Mouse (Mus musculus) stomach, embryonic 14.5 days (tissue): Measurements from ENCODE around the gene Fbxo30. TPM values are rescaled to one million over a fixed set of nuclear protein-coding genes. Genes with fewer than 3 reads are reported as not detected.
"Not testable (repeated sequence)": the region's sequence is repeated elsewhere in the genome, so short reads cannot be mapped to it uniquely, and the experiment has no call there.

Experiments used
- ATAC-seq: fragments of 200-750 bp; cut with Nextera tagmentation; 2 replicates; pipeline ENCODE4 v1.8.0; 2017; ENCODE audit warnings: low read depth, moderate TSS enrichment; ENCODE audit not compliant: insufficient number of reproducible peaks, insufficient read depth, low FRiP score
- H3K27ac ChIP-seq: fragments of 300-500 bp; sonication (generic); 2 replicates; pipeline ENCODE4 v1.5.1; 2014; ENCODE audit warnings: mild to moderate bottlenecking, low read length, moderate library complexity, mixed read lengths
- H3K27me3 ChIP-seq: fragments of 300-500 bp; sonication (generic); 2 replicates; pipeline ENCODE4 v1.6.1; 2014; ENCODE audit warnings: low read length, control low read depth, mixed read lengths; ENCODE audit not compliant: control insufficient read depth, insufficient read depth
- H3K36me3 ChIP-seq: fragments of 300-500 bp; sonication (generic); 2 replicates; pipeline ENCODE4 v1.6.1; 2014; ENCODE audit warnings: mild to moderate bottlenecking, control low read depth, low read length, moderate library complexity, mixed read lengths; ENCODE audit not compliant: control insufficient read depth, insufficient read depth
- H3K4me1 ChIP-seq: fragments of 300-500 bp; sonication (generic); 2 replicates; pipeline ENCODE4 v1.6.1; 2014; ENCODE audit warnings: low read length, control low read depth, mixed read lengths; ENCODE audit not compliant: control insufficient read depth, insufficient read depth
- H3K4me2 ChIP-seq: fragments of 300-500 bp; sonication (generic); replicated peaks from 2 replicates; pipeline ENCODE4 v1.6.1; 2014; ENCODE audit warnings: low read depth, low read length, control low read depth
- H3K4me3 ChIP-seq: fragments of 300-500 bp; sonication (generic); 2 replicates; pipeline ENCODE4 v1.5.1; 2014; ENCODE audit warnings: low read depth, low read length, control low read depth
- H3K9ac ChIP-seq: fragments of 300-500 bp; sonication (generic); replicated peaks from 2 replicates; pipeline ENCODE4 v1.6.1; 2014; ENCODE audit warnings: low read depth, mild to moderate bottlenecking, control low read depth, low read length, moderate library complexity, mixed read lengths
- H3K9me3 ChIP-seq: fragments of 300-500 bp; sonication (generic); 2 replicates; pipeline ENCODE4 v1.6.1; 2016; ENCODE audit warnings: low read depth, low read length, control low read depth; ENCODE audit not compliant: control insufficient read depth
- WGBS: fragments of 180-500 bp; shearing (Covaris S2); extraction: QIAGEN DNeasy Blood & Tissue Kit; methylation state at CpG from one replicate; pipeline ENCODE4 v1.1.7; 2014; 5-methylcytosine and 5-hydroxymethylcytosine counted together
- polyA plus RNA-seq: library from polyadenylated mRNA; unstranded; fragments of >200 nt; fragmentation: Nextera tagmentation; extraction: Ambion mirVana; gene quantifications from 2 replicates; pipeline ENCODE4 v1.2.1, GENCODE M21; 2014

Fbxo30 gene
- polyA plus RNA-seq, 1 experiment from 2014 or later = 29.9 TPM

DNA sequence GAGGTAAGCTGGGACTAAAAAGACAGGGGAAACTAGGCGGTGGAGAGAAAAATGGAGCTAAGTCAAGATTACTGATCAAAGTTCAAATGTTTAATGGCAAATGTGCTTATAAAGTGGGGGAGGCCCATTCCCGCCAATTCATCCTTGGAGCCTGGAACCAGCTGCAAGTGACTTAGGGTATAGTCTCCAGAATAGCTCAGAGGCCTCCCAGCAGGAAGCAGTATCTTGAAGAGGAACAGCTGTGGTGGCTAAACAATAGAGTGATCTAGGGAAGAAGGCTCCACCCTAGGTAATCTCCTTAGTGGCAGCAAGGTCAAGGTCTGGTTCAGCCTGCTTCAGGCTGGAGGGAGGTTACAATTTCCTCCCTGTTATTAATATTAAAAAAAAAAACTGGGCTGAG is 17.3 kb upstream of the Fbxo30 start:
- whole genome bisulfite sequencing = 75% methylated on average over 2 of the region's 2 CpGs

DNA sequence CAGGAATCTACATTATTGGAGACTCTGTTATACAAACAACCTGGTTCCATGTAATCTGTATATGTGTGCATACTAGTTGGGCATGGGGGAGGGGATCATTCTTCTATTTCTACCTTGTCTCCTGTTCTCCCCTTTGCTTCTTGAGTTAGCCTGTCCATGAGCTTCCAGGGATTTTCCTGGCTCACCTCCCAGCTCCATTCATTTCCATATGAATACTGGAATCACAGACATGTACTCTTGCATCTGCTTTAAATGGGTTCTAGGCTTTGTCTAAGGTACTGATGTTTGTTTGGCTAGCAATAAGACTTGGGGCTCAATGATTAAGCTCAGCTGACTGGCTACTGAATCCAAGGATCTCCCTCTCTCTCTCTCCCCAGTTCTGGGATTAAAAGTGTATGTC is 12.0 kb upstream of the Fbxo30 start:
- no peak overlapping the region for H3K4me3 ChIP-seq
- ATAC-seq = no peak

More for the DNA sequence above, 17.3 kb upstream of the Fbxo30 start:
- not testable (repeated sequence) for H3K36me3 ChIP-seq, H3K27ac ChIP-seq, H3K9me3 ChIP-seq, H3K9ac ChIP-seq, H3K27me3 ChIP-seq, ATAC-seq, H3K4me1 ChIP-seq, H3K4me3 ChIP-seq, H3K4me2 ChIP-seq

DNA sequence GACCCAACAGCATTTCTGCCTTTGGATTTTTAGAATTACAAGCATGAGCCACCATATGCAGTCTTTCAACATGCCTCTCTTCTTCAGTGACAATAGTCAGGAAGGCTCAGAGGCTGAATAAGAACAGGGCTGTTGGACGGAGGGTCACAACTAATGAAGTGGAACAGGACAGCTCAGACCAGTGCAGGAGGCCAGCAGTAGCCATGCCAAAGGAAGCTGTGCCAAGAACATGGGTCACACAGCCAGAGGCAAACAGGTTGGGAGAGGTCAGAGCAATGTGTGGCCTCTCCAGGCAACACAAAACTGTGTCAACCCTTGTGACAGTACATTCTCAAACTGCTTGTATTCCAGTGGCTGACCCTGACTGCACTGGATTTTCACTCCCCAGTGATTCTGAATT is 6.7 kb upstream of the Fbxo30 start:
- 79% methylated on average over 1 of the region's 1 CpGs for WGBS
- Histone ChIP-seq H3K4me3 (no peak overlapping the region), H3K4me1 (no peaks in the 10 kb centered on the region), H3K27ac (no peak overlapping the region), H3K9ac (no peak overlapping the region), H3K9me3 (no peaks in the 10 kb centered on the region), H3K27me3 (no peaks in the 10 kb centered on the region), H3K36me3 (no peaks in the 10 kb centered on the region), H3K4me2 (no peak overlapping the region)
- ATAC-seq = no peak

More for the DNA sequence above, 12.0 kb upstream of the Fbxo30 start:
- H3K4me2 ChIP-seq = no peak overlapping the region
- no peaks in the 10 kb centered on the region for H3K27me3 ChIP-seq
- no peaks in the 10 kb centered on the region for H3K9me3 ChIP-seq
- no peaks in the 10 kb centered on the region for H3K36me3 ChIP-seq
- no peaks in the 10 kb centered on the region for H3K4me1 ChIP-seq
- no peak overlapping the region for H3K9ac ChIP-seq
- no peak overlapping the region for H3K27ac ChIP-seq

DNA sequence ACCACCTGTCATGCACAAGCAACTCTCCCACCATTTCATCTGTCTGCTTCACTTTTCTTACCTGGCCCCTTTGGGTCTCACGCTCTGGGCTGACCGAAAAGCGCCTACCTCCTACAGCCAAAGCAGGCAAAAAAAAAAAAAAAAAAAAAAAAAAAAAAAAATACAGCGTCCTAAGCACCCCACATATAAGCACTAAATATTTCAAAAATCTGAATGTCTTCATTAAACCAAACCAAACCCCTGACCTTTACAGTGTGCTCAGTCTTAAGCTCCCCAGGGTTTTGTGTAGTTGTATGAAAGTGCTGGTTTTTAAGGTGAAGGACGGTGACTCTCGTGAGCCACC is 924 bp upstream of the Fbxo30 start:
- peak overlapping the region; percentile 97 for H3K27ac ChIP-seq
- no peaks in the 10 kb centered on the region for H3K36me3 ChIP-seq
- H3K9ac ChIP-seq = peak overlapping the region; percentile 97
- H3K27me3 ChIP-seq = no peaks in the 10 kb centered on the region
- H3K4me3 ChIP-seq = peak overlapping the region; percentile 88
- no peaks in the 10 kb centered on the region for H3K9me3 ChIP-seq
- ATAC-seq = no peak
- H3K4me2 ChIP-seq = peak overlapping the region; percentile 87
- WGBS = 0% methylated on average over 6 of the region's 6 CpGs
- H3K4me1 ChIP-seq = no peaks in the 10 kb centered on the region

DNA sequence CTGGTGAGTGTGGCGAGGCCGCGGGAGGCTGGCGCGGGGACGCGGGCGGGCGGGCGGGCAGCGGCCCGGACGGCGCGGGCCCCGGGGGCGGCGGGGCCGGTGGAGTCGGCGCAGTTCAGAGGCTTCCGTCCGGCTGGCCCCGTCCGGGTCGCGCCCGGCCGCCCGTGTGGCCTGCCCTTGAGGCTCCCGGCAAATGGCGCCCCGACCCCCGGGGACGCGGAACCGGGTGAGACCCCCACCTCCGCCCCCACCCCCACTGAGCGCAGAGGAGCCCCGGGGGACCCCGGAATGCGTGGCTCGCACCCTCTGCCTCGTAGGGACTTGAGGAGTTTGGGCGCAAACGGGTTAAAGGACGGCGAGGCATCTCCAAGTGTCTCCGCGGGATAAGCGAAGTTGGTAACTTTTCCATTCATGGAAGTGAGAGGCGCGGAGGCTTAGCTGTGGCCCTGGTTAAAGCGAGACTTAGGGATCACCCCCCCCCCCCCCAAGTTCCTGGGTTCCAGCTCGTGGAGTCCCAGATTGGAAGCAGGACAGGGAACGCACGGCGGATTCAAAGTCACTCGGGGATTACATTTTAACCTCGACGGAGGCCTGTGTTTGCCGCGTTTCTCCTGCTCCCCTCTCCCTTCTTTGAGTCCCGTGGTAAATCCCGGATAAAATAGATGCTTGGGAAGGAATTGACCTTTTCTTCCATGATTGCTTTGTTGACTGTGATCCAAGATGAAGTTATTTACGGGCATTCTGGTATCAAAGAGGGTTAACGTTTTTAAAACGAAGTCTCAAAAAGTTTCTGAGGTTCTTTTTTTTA is 572 bp downstream of the Fbxo30 start:
- Histone ChIP-seq H3K9ac (peak overlapping the region; percentile 97), H3K4me1 (peaks cover under 1% of the 10 kb centered on the region; the same call in 1 of the 2 replicates), H3K4me3 (peak overlapping the region; percentile 88), H3K27ac (peak overlapping the region; percentile 97), H3K9me3 (no peaks in the 10 kb centered on the region), H3K27me3 (no peaks in the 10 kb centered on the region), H3K4me2 (peak overlapping the region; percentile 87), H3K36me3 (no peaks in the 10 kb centered on the region)
- peak; percentile 62 for ATAC-seq
- under 1% methylated on average over 49 of the region's 68 CpGs for WGBS

DNA sequence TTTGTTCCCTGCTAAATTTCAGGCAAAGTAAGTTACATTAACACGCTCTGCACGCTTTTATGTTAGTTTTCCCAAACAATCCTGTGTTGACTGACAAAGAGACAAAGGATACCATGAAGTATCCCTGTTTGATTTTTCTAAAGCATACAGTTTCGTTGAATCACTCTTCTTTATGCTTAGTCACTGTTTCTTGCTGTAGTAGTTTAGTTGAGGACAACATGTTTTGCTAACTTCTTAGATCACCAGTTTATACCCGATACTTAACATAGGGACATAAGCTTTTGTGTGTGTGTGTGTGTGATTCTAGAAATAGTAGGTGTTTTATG is 1.1 kb downstream of the Fbxo30 start:
- Histone ChIP-seq H3K36me3 (no peaks in the 10 kb centered on the region), H3K27ac (peak overlapping the region; percentile 97; the same call in 1 of the 2 replicates), H3K4me2 (peak overlapping the region; percentile 87), H3K4me1 (peaks cover 3% of the 10 kb centered on the region; the same call in 1 of the 2 replicates), H3K9me3 (no peaks in the 10 kb centered on the region), H3K27me3 (no peaks in the 10 kb centered on the region), H3K9ac (peak overlapping the region; percentile 97), H3K4me3 (peak overlapping the region; percentile 88)
- WGBS = 2% methylated on average over 4 of the region's 4 CpGs
- ATAC-seq = no peak

DNA sequence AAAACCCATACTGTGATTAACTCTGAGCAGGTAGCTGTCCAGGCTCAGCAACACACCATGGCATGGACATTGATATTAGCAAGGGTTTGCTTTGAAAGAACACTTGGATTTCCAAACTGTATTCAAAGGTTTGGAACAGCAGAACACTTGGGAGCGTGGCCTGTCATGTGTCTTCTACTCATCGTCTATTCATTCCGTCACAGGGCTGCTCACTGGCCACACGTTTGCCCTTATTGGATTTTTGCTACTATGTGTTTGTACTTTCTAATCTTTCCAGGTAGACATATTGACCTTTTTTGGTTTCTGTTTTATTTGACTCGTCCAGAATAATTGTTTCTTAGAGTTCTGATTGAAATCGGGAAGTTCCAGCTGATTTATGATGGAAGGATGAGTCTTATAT is 17.3 kb downstream of the Fbxo30 start:
- Histone ChIP-seq H3K9ac (no peak overlapping the region), H3K27ac (no peak overlapping the region), H3K4me1 (no peaks in the 10 kb centered on the region), H3K4me2 (no peak overlapping the region), H3K9me3 (no peaks in the 10 kb centered on the region), H3K36me3 (peaks cover 3% of the 10 kb centered on the region; the same call in 1 of the 2 replicates), H3K27me3 (no peaks in the 10 kb centered on the region), H3K4me3 (no peak overlapping the region)
- WGBS = 84% methylated on average over 6 of the region's 6 CpGs
- ATAC-seq = no peak

DNA sequence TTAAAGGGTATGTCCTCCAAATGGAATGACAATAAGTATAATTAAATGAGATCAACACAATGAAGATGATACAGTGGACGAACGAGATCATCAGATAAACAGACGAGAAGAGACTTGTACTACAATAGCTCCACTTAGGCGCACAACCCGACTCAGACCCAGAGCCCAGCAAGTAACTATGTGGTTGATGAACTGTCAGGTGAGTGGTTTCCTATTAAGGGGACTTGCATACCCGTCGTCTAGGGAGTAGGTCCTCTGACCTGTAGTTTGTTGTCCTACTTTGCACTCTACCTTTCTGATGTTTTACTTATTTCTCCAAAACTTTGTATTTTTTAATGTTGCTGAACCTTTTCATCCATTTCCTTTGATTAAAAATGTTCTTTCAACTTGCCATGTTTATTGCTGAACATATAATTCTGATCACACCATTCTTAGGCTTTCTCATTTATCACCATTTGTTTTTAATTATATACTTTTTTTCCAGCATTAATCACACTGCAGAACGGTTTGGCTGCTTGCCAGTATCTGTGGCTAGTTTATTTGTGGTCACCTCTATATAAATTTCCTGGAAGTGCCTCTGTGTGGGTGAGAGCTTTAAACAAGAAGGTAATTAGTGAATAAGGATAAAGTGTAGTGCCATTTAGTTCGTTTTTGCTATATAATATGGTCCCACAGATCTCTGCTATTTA is 24.4 kb downstream of the Fbxo30 start:
- ATAC-seq = no peak
- Histone ChIP-seq H3K4me1 (no peaks in the 10 kb centered on the region), H3K27me3 (no peaks in the 10 kb centered on the region), H3K4me2 (no peak overlapping the region), H3K4me3 (no peak overlapping the region), H3K9ac (no peak overlapping the region), H3K9me3 (no peaks in the 10 kb centered on the region), H3K27ac (no peak overlapping the region), H3K36me3 (no peaks in the 10 kb centered on the region)
- 65% methylated on average over 9 of the region's 9 CpGs for WGBS
